Mouse (Mus musculus) hindbrain, embryonic 12.5 days (tissue): ENCODE data around the gene Kcnma1. TPM values are rescaled to one million over a fixed set of nuclear protein-coding genes. Genes with fewer than 3 reads are reported as not detected.

Source experiments
- ATAC-seq: fragments of 200-750 bp; cut with Nextera tagmentation; 2 replicates; pipeline ENCODE4 v1.8.0; 2017; ENCODE audit warnings: moderate TSS enrichment; ENCODE audit not compliant: low FRiP score
- H3K27ac ChIP-seq: fragments of 300-500 bp; sonication (generic); 2 replicates; pipeline ENCODE4 v1.5.1; 2016; ENCODE audit warnings: mild to moderate bottlenecking
- H3K27me3 ChIP-seq: fragments of 300-500 bp; sonication (generic); 2 replicates; pipeline ENCODE4 v1.6.1; 2016; ENCODE audit warnings: mild to moderate bottlenecking
- H3K36me3 ChIP-seq: fragments of 300-500 bp; sonication (generic); 2 replicates; pipeline ENCODE4 v1.6.1; 2016; ENCODE audit warnings: mild to moderate bottlenecking
- H3K4me1 ChIP-seq: fragments of 300-500 bp; sonication (generic); 2 replicates; pipeline ENCODE4 v1.6.1; 2016
- H3K4me2 ChIP-seq: fragments of 300-500 bp; sonication (generic); replicated peaks from 2 replicates; pipeline ENCODE4 v1.6.1; 2016; ENCODE audit warnings: mild to moderate bottlenecking
- H3K4me3 ChIP-seq: fragments of 300-500 bp; sonication (generic); 2 replicates; pipeline ENCODE4 v1.5.1; 2016; ENCODE audit warnings: mild to moderate bottlenecking
- H3K9ac ChIP-seq: fragments of 300-500 bp; sonication (generic); 2 replicates; pipeline ENCODE4 v1.6.1; 2016; ENCODE audit warnings: mild to moderate bottlenecking, moderate library complexity
- H3K9me3 ChIP-seq: fragments of 300-500 bp; sonication (generic); replicated peaks from 2 replicates; pipeline ENCODE4 v1.6.1; 2016; ENCODE audit warnings: mild to moderate bottlenecking
- WGBS: fragments of 180-500 bp; shearing (Covaris S2); methylation state at CpG from one replicate; pipeline ENCODE4 v1.1.7; 2016; 5-methylcytosine and 5-hydroxymethylcytosine counted together
- polyA plus RNA-seq: library from polyadenylated mRNA; unstranded; fragments of >200 nt; fragmentation: Nextera tagmentation; extraction: Ambion mirVana; gene quantifications from 2 replicates; pipeline ENCODE4 v1.2.1, GENCODE M21; 2016

Gene Kcnma1
- polyA plus RNA-seq, 1 experiment from 2014 or later: 5.0 TPM

- no peaks in the 10 kb centered on the region for H3K9me3 ChIP-seq
- H3K36me3 ChIP-seq: no peaks in the 10 kb centered on the region
- peak overlapping the region; percentile 84 for H3K4me2 ChIP-seq
- peaks cover 70% of the 10 kb centered on the region for H3K27me3 ChIP-seq
- peak; percentile 73 for ATAC-seq
- H3K9ac ChIP-seq: peak overlapping the region; percentile 83
- peaks cover 12% of the 10 kb centered on the region for H3K4me1 ChIP-seq
- H3K27ac ChIP-seq: peak overlapping the region; percentile 87
- H3K4me3 ChIP-seq: peak overlapping the region; percentile 79
- WGBS: under 1% methylated on average over 47 of the region's 82 CpGs
Measured at GRCm38 (mm10) chr14:24004471-24005271, 9.6 kb downstream of the Kcnma1 start.

GRCm38 (mm10) chr14:24003450-24004381 lies 10.6 kb downstream of the Kcnma1 start:
- H3K27ac ChIP-seq: peak overlapping the region; percentile 87
- WGBS: under 1% methylated on average over 67 of the region's 85 CpGs
- peaks cover 12% of the 10 kb centered on the region for H3K4me1 ChIP-seq
- H3K9ac ChIP-seq: peak overlapping the region; percentile 83
- no peaks in the 10 kb centered on the region for H3K9me3 ChIP-seq
- H3K36me3 ChIP-seq: no peaks in the 10 kb centered on the region
- peak overlapping the region; percentile 84 for H3K4me2 ChIP-seq
- H3K27me3 ChIP-seq: peaks cover 67% of the 10 kb centered on the region
- ATAC-seq: peak; percentile 67
- peak overlapping the region; percentile 79 for H3K4me3 ChIP-seq

GRCm38 (mm10) chr14:24002647-24003046 lies 11.6 kb downstream of the Kcnma1 start:
- H3K9ac ChIP-seq: no peak overlapping the region
- ATAC-seq: no peak
- peaks cover 67% of the 10 kb centered on the region for H3K27me3 ChIP-seq
- H3K4me1 ChIP-seq: peaks cover 12% of the 10 kb centered on the region
- WGBS: 47% methylated on average over 5 of the region's 5 CpGs
- H3K4me3 ChIP-seq: peak overlapping the region; percentile 79
- peak overlapping the region; percentile 84 for H3K4me2 ChIP-seq
- no peaks in the 10 kb centered on the region for H3K9me3 ChIP-seq
- H3K27ac ChIP-seq: no peak overlapping the region
- no peaks in the 10 kb centered on the region for H3K36me3 ChIP-seq

- H3K36me3 ChIP-seq: no peaks in the 10 kb centered on the region
- peaks cover 3% of the 10 kb centered on the region; the same call in 1 of the 2 replicates for H3K4me1 ChIP-seq
- no peak for ATAC-seq
- H3K4me3 ChIP-seq: no peak overlapping the region
- no peak overlapping the region for H3K9ac ChIP-seq
- peaks cover 24% of the 10 kb centered on the region for H3K27me3 ChIP-seq
- H3K27ac ChIP-seq: no peak overlapping the region
- H3K9me3 ChIP-seq: no peaks in the 10 kb centered on the region
- no peak overlapping the region for H3K4me2 ChIP-seq
- WGBS: 76% methylated on average over 6 of the region's 6 CpGs
Measured at GRCm38 (mm10) chr14:23997912-23998311, 16.4 kb downstream of the Kcnma1 start.

- Histone ChIP-seq H3K4me2 (no peak overlapping the region), H3K27ac (no peak overlapping the region), H3K4me1 (no peaks in the 10 kb centered on the region), H3K4me3 (no peak overlapping the region), H3K27me3 (0 out of 2 replicates have a peak, but pooled peaks cover 5% of the 10 kb centered on the region), H3K9me3 (no peaks in the 10 kb centered on the region), H3K9ac (no peak overlapping the region), H3K36me3 (no peaks in the 10 kb centered on the region)
- ATAC-seq: no peak
- 94% methylated on average over 3 of the region's 3 CpGs for WGBS
Measured at GRCm38 (mm10) chr14:23995831-23996230, 18.5 kb downstream of the Kcnma1 start.

GRCm38 (mm10) chr14:23990871-23991270 lies 23.4 kb downstream of the Kcnma1 start:
- 87% methylated on average over 7 of the region's 7 CpGs for WGBS
- Histone ChIP-seq H3K27me3 (no peaks in the 10 kb centered on the region), H3K4me3 (no peak overlapping the region), H3K36me3 (no peaks in the 10 kb centered on the region), H3K9me3 (no peaks in the 10 kb centered on the region), H3K27ac (no peak overlapping the region), H3K4me1 (no peaks in the 10 kb centered on the region), H3K4me2 (no peak overlapping the region), H3K9ac (no peak overlapping the region)
- ATAC-seq: no peak

- Histone ChIP-seq H3K4me3 (no peak overlapping the region), H3K9me3 (no peaks in the 10 kb centered on the region), H3K4me2 (no peak overlapping the region), H3K9ac (no peak overlapping the region), H3K27ac (no peak overlapping the region), H3K4me1 (no peaks in the 10 kb centered on the region), H3K36me3 (no peaks in the 10 kb centered on the region), H3K27me3 (no peaks in the 10 kb centered on the region)
- 84% methylated on average over 11 of the region's 11 CpGs for WGBS
- ATAC-seq: no peak
Measured at GRCm38 (mm10) chr14:23989696-23990095, 24.6 kb downstream of the Kcnma1 start.

- H3K27ac ChIP-seq: no peak overlapping the region
- H3K4me2 ChIP-seq: no peak overlapping the region
- 88% methylated on average over 8 of the region's 8 CpGs for WGBS
- no peaks in the 10 kb centered on the region for H3K27me3 ChIP-seq
- ATAC-seq: no peak
- H3K9ac ChIP-seq: no peak overlapping the region
- no peaks in the 10 kb centered on the region for H3K4me1 ChIP-seq
- no peak overlapping the region for H3K4me3 ChIP-seq
- H3K9me3 ChIP-seq: no peaks in the 10 kb centered on the region
- no peaks in the 10 kb centered on the region for H3K36me3 ChIP-seq
Measured at GRCm38 (mm10) chr14:23982205-23982604, 32.1 kb downstream of the Kcnma1 start.

GRCm38 (mm10) chr14:23974685-23975084 lies 39.6 kb downstream of the Kcnma1 start:
- ATAC-seq: no peak
- no peak overlapping the region for H3K9ac ChIP-seq
- no peaks in the 10 kb centered on the region for H3K4me1 ChIP-seq
- WGBS: 89% methylated on average over 2 of the region's 2 CpGs
- H3K36me3 ChIP-seq: no peaks in the 10 kb centered on the region
- no peaks in the 10 kb centered on the region for H3K27me3 ChIP-seq
- no peak overlapping the region for H3K4me3 ChIP-seq
- H3K4me2 ChIP-seq: no peak overlapping the region
- no peak overlapping the region for H3K27ac ChIP-seq
- no peaks in the 10 kb centered on the region for H3K9me3 ChIP-seq

- H3K4me2 ChIP-seq: no peak overlapping the region
Measured at GRCm38 (mm10) chr14:23966471-23966870, 47.8 kb downstream of the Kcnma1 start.

GRCm38 (mm10) chr14:23959061-23959460 lies 55.2 kb downstream of the Kcnma1 start:
- Histone ChIP-seq H3K4me1 (no peaks in the 10 kb centered on the region), H3K4me2 (no peak overlapping the region), H3K27ac (no peak overlapping the region), H3K9ac (no peak overlapping the region), H3K4me3 (no peak overlapping the region), H3K27me3 (no peaks in the 10 kb centered on the region), H3K9me3 (no peaks in the 10 kb centered on the region), H3K36me3 (no peaks in the 10 kb centered on the region)
- WGBS: 89% methylated on average over 11 of the region's 11 CpGs
- no peak for ATAC-seq

More at GRCm38 (mm10) chr14:23966471-23966870, 47.8 kb downstream of the Kcnma1 start:
- H3K27ac ChIP-seq: no peak overlapping the region
- ATAC-seq: no peak
- WGBS: 89% methylated on average over 8 of the region's 8 CpGs
- H3K4me1 ChIP-seq: no peaks in the 10 kb centered on the region
- no peaks in the 10 kb centered on the region for H3K27me3 ChIP-seq
- no peaks in the 10 kb centered on the region for H3K36me3 ChIP-seq
- no peak overlapping the region for H3K9ac ChIP-seq
- H3K4me3 ChIP-seq: no peak overlapping the region
- no peaks in the 10 kb centered on the region for H3K9me3 ChIP-seq

GRCm38 (mm10) chr14:23957270-23957669 lies 57.0 kb downstream of the Kcnma1 start:
- H3K27ac ChIP-seq: no peak overlapping the region
- H3K9me3 ChIP-seq: no peaks in the 10 kb centered on the region
- H3K27me3 ChIP-seq: no peaks in the 10 kb centered on the region
- H3K9ac ChIP-seq: no peak overlapping the region
- no peaks in the 10 kb centered on the region for H3K4me1 ChIP-seq
- H3K4me2 ChIP-seq: no peak overlapping the region
- 89% methylated on average over 4 of the region's 4 CpGs for WGBS
- ATAC-seq: no peak
- H3K36me3 ChIP-seq: no peaks in the 10 kb centered on the region
- H3K4me3 ChIP-seq: no peak overlapping the region
